Mouse (Mus musculus): ENCODE data around the gene Pgc.

Pgc gene

DNA sequence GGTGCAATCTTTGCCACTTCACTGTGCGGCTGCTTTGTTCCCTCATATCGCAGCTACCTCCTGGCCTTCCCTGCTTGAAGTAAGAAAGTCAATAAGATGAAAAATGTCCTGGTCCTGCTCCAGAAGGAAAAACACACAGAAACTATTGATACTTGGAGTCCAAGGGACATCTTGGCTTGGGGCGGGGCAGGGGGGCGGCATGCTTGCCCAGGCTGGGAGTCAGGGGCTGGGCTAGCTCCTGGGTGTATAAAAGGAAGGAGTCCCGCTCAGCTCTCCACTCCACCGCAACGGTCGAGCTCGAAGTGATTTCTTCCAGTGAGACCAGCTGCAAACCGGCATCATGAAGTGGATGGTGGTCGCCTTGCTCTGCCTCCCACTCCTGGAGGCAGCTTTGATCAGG, at the start of gene Pgc:
Gene Pgc (plus strand): TSS at position 277 of the 400 bp plus-strand sequence.
- no peak for DNase-seq

DNA sequence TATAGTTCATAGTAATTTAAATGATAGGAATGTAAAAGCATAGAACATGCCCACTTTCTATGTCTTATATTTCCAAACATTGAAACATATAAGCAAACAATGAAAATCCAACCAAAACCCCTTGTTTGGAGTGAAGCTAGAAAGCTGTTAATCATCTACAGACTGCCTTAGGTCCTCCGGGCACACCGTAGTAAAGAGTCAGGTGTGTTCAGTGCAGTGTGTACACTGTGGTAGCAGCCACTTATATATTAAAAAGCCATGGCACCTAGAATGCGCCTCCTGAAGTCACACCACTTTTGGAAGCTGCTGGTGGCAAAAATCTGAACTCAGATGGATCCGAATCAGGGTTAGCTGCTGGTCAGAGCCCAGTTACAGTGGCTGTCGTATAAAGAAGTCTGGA, 48.4 kb upstream of the Pgc start:
- no peak for DNase-seq

DNA sequence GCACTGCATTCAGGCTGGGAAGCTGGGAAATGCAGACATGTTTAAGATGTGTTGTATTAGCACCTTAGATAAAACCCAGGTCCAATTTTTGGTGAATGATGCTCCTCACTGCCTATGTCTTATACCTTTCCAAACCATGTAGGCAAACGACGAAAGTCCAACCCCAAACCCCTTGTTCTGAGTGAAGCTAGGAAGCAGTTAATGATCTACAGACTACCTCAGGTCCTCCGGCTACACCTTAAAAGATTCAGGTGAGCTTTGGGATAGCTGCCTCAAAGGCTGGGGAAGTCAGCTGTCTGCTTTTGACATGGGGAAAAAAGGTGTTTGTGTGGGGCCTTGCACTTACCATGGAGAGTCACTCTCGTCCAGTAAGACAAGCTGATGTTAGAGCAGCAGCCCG, 47.9 kb upstream of the Pgc start:
- no peak for DNase-seq

DNA sequence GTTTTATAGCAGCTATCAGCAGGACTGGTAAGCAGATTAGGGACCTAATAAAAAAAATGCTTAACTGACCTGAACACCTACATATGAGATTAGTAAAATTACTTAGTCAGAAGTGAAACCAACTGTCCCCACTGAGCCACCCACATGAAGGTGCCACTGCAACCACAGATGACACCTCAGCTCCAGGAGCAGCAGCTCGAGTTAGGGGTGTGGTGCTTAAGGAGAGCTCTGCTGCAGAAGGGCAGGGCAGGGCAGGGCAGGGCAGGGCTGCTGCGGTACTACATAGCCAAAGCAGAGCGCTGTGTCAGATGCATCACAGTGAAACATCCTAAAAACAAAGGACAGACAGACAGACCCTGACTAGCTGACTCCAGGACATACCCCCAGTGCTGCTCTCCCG, 43.8 kb upstream of the Pgc start:
- no peak for DNase-seq

DNA sequence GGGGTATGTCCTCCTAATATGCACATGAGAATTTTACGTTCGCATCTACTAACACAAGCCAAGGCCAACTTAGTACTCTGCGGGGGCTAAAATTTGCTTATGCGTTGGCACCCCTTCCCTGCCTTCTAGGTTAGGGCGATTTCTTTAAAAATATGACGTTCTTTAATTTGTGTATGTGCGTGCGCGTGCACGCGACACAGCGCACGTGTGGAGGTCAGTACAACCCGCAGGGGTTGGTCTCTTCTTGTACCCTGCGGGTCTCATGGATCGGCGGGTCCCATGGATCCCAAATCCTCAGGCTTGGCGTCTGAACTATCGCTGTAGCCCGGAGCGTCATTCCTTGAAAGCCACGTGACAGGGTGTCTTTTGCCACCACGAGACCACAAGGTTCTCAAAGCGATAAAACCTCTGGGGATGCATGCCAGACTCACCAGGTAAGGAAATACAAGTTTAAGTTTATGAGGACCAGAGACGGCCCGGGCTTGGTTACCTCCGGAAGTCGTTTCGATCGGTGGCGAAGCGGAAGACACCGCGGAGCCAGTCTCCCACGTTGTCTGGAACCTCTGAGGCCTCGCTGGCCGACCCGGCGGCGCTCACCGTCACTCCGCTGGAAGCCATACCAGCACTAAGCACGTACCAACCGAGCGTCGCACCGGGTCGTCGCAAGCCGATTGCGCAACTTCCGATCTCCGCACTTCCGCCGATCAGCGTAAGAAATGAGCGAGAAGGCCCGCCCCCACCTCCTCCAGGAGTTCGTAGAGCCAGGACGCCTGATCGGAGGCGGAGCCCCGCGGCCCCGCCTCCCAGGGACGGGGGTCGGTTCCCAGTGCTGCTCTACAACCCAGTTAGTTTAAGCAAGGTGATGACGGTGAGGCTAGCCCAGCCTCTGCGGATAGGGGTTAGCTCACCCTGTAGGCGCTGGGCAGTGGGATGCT, 39.0 kb upstream of the Pgc start:
- peak; percentile 96 for DNase-seq

DNA sequence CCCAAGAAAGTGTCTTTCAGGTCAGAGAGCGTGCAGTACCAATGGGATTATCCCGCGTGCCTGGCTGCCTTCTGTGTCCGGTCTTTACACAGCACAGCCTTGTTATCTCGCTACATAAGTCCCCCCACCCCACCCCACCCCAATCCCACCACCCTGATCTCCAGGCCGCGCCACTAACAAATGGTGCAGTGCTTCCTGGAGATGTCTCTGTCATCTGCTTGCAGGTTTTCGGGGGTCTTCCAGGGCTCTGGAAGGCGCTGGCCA, 38.4 kb upstream of the Pgc start, which contains the start of gene Tomm6:
Gene Tomm6 (minus strand): TSS at position 43 of the 264 bp plus-strand sequence.
- no peak for DNase-seq

DNA sequence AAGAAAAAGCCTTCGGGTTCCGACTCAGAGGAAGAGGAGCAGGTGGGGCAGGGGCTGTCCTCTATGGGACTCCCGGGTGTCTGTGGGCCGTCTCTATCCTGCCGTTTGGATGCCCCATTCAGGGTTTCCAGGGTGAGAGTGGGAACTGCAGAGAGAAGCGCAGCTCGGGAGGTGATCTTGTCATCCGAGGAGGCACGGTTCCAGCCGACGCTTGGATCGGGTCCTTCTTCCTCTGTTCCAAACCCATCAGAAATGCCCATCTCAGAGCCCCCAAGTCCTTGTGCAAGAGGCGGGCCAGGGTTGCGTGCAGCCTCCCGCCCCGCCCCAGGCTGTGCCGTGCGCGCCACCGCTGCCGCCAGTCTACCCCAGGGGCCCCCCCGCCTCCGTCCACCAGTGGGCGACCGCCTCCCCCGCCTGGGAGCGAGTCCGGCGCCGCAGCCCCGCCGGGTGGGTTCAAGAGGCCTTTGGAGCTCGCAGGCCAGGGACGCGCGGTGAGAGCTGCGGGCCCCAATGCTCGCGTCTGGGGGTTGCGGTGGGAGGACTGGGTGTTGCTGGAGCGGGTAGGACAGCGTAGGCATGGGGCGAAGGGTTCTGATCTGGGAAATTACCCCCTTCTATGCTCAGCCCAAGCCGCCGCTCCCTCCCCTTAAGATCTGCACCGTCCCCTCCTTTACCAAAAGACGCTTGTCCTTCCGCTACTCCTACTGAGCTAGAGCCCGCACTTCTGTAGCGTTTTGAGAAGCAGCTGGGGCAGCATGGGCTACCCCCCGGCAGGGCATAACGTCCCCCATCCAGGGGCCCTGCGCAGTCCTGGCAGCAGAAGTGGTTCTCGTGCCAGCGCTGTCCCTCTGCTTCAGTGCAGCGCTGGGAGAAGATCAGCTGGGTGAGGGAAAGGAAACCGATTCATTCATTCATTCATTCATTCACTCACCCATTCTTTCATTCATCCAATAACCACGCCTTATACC, 37.8 kb upstream of the Pgc start, which contains the start of gene Frs3:
Gene Frs3 (plus strand): TSS at position 423 of the 968 bp plus-strand sequence.
- DNase-seq = peak; percentile 75

DNA sequence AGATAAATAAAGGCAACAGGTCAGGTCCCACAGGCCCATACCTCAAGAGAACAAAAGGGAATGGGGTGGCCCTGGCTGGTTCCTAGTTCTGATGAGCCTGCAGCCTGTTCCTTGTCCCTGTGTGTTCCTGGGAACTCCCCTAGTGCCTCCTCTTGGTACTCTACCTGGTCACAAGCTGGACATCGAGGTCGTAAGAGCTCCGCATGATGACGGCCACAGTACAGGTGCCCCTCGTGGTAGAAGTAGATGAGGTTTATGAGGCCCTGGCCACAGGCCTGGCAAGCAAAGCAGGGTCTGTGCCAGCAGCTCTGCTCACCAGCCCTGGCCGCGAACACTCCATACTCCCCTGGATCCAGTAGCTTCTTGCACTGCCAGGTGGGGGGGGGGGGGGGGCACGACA, 36.7 kb upstream of the Pgc start:
- DNase-seq = no peak

DNA sequence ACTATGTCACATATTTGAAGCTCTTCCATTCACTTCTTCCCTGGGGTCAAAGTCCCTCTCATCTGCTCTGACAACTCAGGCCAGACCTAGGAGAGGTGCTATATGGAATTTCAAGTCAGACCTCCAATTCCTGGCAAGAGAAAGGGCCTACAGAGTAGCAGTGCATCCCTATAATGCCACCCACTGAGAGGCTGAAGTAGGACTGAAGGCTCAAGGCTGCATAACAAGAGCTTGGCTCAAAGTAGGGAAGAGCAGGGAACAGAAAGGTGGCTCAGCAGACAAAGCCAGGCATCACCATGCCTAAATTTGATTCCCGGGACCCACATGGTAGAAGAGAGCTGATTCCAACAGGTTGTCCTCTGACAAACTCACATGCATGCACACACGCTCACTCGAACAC, 35.0 kb upstream of the Pgc start:
- DNase-seq = no peak

DNA sequence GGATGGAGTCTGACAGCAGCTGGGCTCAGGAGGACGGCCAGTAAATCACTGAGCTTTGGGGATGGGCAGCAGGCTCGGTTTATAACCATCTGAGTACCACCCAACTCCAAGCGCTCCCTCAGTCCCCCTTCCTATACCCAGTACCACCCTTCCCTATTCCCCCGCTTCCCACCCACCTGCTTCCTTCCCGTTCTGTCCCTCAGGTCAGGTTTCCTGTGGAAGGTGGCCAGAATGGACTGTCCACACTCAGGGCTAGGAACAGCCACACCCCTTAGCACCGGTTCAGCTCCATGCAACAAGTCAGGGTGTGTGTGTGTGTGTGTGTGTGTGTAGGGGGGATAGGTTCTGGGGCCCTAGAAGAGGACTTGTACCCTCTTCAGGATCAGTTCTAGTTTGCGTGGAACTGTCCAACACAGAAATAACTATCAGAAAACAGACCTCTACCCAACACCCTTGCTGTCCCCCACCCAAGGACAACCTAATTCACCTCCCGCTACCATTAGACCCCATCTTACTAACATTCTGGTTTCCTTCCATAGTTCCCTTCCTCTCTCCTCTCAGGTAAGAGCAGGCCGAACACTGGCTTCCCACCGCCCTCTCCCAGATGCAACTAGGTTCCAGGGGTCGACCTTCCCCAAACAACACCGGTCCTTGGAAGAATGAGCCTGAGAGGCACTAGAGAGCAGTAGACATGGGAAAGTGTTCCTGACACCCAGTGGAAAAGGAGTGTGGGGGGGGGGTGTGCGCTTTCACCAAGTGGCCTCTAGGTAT, 32.8 kb upstream of the Pgc start:
- DNase-seq = no peak

DNA sequence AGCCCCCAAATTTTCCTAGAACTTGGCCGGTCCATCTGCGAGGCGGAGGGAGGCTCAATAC, 32.4 kb upstream of the Pgc start, which contains the start of gene Gm21981:
Gene Gm21981 (minus strand): TSS at position 14 of the 61 bp plus-strand sequence.
- no peak for DNase-seq

DNA sequence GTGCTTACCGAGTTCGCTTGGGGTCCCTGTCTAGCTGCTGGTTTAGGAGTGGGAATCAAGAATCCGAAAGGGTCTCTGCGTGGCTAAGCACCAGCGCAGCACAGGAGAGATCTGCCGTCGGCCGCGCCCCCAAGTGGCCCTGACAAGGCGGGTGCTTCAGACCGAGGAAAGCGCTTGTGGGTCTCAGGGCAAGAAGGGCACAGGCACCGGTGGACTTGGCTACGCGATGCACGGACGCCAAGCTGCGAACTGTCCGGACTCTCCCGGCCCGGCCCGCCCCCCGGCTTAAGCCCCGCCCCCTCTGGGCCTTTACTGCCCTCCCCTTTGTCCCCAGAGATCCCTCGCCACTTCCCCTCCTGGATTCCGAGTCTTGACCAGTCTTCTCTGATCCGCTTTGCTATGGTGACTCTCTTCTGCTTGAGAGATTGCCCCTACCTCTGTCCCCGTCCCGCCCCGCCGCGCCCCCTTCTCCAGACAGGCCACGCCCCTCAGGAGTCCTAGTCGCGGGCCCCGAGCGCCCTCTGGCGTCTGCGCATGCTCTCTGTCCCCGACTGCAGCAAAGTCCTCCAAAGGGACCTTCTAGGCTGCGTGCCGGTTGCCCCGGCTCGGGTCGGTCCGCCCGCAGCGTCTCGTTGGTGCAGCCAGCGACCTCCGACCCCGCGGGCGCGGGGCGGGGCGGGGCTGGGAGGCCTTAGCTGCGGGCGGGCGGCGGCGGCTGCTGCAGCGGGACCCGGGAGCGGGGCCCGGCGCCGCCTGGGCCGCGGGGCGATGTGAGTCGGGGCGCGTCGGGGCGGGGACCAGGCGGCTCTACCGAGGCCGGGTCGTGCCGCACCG, 31.9 kb upstream of the Pgc start, which contains the start of gene Prickle4:
Gene Prickle4 (minus strand): TSS at position 234 of the 834 bp plus-strand sequence.
- DNase-seq = peak; percentile 99

DNA sequence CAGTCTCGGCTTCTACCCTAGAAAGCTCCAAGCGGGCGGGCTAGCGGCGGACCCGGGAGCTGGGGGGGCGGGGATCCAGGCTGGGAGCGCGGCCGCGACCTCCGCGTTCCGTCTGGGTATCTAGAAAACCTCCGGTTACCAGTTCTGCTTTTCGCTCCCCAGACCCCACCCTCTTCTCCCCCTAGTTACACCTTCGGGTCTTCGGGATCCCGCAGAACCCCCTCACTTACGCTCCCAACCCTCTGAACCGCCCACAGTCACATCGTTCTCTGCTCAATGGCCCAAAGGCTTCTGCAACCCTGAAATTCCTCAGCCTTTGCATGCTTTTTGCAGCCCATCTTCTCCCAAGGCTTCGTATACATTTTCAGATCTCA, 31.3 kb upstream of the Pgc start:
- no peak for DNase-seq

DNA sequence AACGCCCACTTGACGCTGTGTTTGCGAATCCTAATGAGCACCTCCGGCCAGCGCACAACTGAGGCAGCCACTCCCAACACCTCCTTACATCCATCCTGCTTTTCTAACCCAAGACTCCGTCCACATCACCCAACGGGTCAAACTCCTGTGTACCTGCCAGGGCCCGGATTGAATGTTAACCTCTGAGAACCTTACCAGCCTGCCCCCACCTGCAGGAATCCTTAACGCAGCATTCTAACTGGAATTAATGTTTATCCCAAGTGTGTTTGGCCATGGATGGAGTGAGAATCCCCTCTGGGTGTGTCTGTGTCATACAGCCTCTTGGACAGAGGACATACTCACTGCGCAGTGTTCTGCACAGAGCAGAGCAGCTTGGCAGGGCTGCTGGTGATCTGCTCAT, 28.5 kb upstream of the Pgc start:
- no peak for DNase-seq

DNA sequence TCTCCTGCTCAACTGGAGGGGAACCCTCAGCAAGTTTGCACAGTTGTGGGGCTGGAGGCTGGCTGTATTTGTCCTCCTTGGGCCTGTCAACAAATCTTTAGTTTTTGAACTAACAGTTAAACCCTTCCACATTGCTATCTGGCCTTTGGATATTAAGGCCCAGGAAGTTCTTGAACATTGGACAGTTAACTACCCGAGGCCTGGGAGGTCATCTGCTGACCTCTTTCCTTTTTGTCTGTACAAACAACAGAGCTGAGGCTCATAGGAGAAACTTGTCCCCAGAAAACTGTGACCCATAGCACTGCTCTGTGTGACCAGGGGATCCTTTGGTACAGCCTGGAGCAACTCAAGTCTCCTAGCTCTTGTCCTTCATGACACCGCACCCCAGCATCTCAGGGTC, 27.6 kb upstream of the Pgc start:
- no peak for DNase-seq

DNA sequence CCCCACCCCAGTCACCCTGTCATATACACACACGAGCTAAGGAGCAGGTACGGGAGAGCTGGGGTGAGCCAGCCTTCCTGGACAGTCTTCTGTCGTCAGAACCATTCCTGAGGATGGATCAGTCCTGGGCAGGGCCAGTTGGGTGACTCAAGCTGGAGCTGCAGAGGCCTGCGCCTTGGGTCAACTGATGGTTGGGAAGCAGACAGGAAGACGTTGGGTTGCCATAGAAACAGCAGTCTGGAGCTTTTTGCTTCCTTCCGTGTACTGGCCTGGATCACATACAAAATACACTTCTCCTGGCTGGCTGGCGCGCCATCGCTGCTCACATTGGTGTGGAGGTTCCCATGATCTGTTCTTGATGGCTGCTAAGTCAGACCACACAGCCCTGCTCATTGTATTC, 24.8 kb upstream of the Pgc start:
- DNase-seq = no peak

DNA sequence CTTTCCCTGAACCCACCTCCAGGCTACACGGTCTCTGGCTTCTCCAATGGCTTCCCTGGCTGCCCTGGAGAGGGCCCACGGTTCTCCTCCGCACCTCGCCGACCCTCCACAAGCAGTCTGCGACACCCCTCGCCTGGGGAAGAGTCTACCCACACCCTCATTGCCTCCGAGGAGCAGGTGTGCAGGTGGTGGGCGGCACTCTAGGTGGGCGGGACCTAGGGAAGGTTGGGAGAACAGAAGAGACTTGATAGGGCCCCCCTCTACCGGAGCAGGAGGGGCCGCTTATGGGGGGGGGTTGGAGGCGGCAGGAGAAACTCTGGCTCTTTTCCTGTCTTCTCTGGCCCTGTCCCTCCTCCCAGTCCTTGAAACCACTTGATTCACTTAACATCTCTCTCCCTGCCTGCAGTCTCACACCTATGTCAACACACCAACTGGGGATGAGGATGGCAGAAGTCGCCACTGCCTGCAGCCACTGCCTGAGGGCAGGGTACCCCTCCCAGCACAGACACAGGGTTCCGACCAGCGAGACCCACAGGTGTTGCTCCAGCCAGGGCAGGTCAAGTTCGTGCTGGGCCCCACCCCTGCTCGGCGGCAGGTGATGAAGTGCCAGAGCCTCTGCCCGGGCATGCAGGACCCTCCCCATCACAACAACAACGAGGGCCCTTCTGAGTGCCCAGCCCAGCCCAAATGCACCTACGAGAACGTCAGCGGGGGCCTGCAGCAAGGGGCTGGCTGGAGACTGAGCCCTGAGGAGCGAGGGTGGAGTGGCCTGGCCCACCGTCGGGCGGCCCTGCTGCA, 23.9 kb upstream of the Pgc start:
- DNase-seq = no peak

DNA sequence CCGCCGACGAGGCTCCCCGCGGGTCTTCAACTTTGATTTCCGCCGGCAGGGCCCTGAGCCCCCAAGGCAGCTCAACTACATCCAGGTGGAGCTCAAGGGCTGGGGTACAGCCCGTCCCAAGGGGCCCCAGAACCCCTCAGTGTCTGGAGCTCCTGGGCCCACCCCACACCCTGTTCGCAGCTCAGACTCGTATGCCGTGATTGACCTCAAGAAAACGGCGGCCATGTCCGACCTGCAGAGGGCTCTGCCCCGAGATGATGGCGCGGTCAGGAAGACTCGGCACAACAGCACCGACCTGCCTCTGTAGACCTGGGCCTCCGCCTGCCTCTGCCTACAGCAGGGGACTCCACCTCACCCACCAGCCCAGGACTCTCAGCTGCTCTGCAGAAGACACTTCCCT, 23.1 kb upstream of the Pgc start:
- DNase-seq = no peak

DNA sequence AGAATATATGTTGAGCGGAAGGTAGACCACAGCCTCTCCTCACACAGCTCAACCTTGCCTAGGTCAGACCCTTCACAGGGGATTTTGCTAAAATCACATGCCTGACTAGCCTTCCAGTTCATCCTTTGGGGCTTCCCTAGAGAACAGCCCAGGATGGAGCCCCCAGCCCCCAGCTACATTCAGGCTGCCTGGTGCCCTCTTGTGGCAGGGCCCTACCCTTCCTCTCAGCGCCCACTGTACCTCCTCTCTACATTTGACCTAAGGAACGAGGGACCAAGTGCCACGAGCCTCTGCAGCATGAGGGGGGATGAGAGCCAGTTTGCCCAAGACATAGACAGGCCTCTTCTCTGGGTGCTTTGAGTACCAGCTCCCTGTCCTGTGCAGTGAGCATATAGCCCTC, 21.9 kb upstream of the Pgc start:
- DNase-seq = peak; percentile 61

DNA sequence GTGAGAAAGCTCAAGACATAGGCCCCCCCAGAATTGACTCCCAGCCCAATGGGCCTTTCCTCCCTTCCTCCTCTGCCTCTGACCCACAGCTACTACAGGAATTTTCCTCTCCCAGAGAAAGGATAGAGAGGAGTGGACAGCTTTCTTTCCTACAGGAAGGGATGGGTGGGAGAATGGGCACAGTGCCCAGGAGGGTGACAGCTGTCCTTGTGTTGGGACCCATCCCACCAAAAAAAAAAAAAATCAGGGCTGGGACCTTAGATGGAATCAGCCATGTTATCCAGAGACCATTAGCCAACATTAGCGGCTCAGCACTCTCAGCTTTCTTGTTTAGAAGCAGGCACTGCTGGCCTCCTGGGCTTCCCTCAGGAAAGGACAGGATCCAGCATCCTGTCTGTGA, 20.4 kb upstream of the Pgc start:
- DNase-seq = no peak

DNA sequence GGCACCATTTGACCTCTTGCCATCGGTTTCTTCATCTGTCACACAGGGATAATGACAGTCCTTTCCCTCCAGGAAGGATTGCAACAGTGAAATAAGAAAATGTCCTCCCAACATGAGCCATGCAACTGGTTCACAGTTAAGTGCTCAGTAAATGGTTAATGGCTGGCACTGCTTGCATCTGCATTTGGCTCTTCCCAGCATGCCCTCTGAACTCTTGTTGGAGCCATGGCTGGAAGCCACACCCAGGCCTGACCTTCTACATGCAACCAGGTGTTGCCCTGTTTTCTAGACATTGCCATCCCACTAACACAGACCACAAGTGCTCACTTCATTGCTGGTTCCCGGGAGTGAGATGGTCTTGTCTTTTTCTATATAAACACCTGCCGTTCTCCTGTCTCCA, 18.7 kb upstream of the Pgc start:
- no peak for DNase-seq

DNA sequence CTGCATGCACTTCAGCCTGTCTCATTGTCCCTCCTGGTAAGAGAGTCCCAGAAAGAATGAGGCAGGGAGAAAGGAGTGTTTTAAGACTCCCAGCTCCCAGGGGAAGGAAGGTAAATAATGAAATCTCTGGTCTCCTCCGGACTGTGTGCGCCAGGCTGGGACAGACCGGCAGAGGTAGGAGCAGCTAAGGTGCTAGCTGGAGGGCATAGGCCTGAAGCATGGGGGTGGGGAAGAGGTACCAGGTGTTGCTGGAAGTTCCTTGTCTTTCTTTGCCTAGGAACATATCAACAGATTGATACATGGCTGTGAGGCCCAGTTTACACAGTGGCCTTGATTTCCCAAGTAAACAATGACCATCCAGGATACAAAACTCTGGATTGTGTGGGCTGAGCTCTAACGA, 17.7 kb upstream of the Pgc start:
- no peak for DNase-seq
